Mouse (Mus musculus): ENCODE measurements at regions not wholly inside any gene's neighbourhood (a gene's known extent, or its start where the extent isn't known, plus 50 kb on each side); places are given as distances from the start of the nearest gene placed in this dataset.

DNA sequence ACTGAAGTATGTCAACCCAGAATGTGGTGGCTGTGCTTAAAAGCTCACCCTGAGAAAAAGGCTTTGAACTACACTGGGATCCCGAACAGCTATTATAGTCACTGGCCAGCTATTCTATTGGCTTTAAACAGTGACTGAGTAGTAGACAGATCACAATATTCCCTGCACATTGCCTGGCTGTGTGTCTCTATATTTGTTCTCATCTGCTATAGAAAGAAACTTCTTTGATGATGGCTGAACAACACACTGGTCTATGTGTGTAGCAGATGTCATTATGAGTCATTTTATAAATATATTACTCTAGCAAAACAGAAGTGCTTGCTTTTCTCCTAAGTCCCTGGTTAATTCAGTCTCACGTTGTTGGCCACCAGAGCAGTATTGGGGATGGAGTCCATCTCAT, 152.1 kb upstream of the Slco6d1 start:
- no peak for DNase-seq (ENCODE audit: low spot score)

DNA sequence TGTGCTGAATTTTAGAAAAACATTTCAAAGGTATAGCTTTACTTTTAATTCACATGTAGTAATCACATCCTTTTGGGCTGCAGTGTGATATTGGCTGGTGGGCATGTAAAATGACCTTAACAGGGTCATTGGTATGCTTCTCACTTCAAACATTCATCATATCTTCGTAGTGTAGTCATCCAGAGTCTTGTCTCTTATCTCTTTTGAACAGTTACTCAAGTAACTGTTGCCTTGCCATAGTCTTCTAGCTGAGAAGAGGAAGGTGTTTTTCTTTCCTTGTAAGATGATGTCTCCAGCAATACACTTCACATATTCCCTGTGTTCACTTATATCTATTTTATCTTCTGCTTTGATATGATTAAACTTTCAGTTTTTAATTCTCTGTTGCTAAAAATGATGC, 150.7 kb upstream of the Slco6d1 start:
- DNase-seq (ENCODE audit: low spot score), result no peak

DNA sequence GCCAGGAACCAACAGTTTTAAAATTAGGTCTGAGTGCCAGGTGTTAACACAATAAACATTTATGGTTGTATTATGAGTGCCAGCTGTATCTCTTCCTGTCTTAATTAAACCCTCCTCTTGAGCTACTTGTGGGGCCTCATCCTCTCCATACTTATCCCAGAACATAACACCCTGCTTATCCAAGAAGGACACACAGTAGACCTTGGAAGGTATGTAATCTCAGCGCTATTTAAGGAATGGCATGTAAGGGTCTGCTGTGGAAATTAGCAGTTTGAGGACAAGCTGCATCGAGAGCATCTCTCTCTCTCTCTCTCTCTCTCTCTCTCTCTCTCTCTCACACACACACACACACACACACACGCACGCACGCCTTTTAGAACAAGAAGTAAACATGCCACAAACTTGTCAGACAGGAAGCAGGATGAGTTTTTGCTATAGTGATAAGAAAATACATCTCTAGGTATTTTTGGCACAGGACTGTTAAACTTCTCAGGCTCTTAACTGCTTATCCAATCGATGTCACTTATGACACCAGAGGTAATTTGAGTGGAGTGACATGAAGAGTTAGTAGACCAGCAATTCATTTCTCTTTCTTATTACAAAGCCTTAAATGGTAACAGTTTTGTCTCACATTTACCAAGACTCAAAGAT, 146.8 kb upstream of the Slco6d1 start:
- no peak for DNase-seq (ENCODE audit: low spot score)

DNA sequence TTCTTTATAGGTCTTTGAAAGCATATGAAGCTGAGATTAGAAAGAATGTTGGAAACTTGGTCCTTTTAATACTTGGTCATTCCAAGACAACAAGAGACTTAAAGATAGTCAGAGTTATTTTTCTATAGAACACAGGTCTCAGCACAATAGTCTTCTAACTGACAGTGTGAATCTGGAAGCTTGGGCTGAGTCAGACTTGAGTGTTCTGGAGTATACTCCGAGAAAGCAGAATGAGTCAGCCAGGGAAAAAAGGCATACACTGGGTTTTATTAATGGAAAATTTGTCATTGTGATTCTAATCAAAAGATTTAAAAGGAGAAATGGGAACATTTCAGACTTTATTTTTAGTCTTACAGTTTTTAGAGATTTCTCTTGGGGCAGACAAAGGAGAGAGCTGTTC, 145.4 kb upstream of the Slco6d1 start:
- DNase-seq (ENCODE audit: low spot score), result no peak

DNA sequence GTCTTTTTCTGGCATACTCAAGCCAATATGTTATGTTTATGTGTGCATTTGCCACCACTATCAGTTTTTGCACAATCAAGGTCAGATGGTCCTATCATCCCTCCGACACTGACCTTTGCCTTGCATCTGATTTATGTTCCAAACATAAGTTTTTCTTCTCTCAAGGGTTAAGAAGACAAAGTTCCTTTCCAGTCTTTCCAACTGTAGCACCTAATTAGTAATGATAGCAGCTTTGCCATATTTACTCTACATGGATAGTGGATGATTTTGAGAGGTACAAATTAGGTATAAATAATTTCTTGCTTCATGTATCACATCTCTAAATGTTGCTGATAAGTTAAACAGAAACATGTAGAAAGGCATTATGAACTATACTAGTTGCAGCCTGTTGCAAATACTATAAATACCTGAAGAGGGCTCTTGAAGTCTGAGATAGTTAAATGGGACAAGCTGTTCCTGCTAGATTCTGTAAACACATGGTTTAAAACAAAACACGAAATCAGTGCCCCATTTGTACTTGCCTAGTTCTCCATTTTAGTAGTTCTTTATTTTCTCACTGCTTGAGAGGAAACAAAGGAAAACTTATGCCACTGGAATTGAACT, 141.4 kb upstream of the Slco6d1 start:
- peak; percentile 8 for DNase-seq (ENCODE audit: low spot score)

GRCm38 (mm10) chr1:98280263-98281052, 140.5 kb upstream of the Slco6d1 start:
- DNase-seq (ENCODE audit: low spot score), result no peak

DNA sequence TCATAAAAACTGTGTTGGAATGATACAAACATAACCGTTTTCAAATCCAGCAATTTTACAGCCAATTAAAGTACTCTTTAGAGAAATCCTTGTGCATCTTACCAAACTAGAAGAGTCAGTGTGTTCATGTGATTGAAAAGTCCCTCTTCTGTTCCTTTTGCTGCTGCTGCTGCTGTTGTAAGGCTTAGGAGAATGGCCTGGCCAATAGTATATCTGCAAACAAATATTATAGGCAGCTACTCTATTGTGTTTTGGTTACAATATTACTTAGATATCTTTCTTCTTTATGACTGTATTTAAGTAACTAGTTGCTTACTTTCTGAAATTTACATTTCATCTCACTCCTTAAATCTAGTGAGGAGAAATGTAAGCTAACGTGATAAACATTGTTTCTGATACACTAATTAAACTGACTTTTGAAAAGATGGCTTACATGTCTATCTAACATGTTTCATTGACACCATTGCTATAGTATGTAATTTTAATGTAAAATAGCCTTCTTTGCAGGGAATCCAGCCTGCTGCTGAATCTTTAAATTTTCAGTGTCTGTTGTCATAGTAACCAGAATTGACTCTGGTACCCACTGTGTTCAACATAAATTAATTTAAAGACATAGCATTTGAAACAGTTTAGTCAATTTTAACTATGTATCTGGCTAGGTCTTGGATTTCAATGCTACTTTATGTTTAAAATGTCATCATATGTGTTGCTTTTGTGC, 139.7 kb upstream of the Slco6d1 start:
- DNase-seq (ENCODE audit: low spot score), result no peak

DNA sequence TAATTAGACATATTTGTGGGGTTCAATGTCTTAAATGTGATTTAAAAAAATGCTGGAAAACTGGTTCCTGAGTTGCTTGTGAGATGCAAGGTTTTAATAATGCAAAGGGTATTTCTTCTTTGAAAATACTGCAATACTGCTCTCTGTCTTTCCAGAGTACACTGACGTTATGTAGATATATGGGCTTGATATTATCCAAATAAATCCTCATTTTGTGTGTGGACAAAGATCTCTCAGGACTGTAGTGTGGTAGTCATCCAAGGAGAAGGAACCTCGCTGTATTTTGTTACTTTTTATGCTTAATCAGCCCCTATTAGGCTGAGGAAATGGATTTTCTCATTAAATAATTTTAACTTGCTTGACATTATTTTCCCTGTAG, 139.2 kb upstream of the Slco6d1 start:
- DNase-seq (ENCODE audit: low spot score), result no peak

DNA sequence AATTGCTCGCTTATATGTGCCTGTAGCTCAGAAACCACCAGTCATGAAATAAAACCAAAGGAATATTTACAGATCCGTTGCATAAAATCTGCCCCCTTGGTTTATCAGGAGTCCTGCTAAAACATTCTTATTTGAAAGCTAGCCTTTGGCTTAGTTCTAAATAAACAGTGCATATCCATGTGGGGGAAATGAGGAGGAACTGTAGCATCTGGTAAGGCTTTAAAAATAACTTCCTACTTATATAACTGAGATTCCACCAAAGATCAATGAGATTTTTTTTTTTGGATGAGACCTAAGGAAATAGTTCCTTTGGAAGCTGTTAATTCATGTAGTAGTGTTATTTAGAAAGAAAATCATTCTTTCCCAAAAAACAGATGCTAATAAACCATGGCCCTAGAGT, 117.8 kb upstream of the Slco6d1 start:
- no peak for DNase-seq (ENCODE audit: low spot score)

DNA sequence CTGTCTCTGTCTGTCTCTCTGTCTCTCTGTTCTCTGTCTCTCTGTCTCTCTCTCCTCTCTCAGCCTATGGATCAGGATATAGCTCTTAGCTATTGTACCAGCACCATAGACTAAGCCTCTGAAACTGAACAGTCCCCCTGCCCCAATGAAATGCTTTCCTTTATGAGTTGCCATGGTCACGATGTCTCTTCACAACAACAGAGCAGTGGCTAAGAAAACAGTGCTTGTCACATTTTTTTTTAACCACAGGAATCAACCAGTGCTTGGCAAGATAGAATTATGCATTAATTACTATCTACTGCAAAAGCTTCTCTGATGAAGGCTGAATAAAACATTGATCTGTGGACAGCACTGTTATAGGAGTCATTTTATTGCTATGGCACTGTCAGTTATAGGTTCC, 114.6 kb upstream of the Slco6d1 start:
- DNase-seq (ENCODE audit: low spot score), result no peak

GRCm38 (mm10) chr1:98307519-98307918, 113.4 kb upstream of the Slco6d1 start:
- no peak for DNase-seq (ENCODE audit: low spot score)

DNA sequence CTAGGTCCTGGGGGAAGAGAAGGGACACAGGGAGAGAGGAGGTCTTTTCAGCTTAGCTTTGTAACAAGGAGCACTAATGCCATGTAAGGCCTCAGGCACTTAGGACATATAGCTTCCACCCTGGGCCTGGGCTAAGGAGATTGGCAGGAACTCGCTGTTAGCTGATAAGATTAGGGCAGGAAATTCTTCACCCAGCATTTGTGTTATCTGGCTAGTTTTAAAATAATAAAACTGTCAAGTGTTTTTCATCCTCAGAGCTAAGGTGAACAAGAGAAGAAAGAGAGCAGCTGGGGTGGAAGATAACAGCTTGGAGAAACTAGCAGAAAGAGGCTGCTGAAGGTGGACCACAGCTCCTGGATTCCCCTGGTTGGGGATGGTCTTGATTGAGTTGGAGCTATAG, 111.0 kb upstream of the Slco6d1 start:
- DNase-seq (ENCODE audit: low spot score), result no peak

GRCm38 (mm10) chr1:98350095-98350549, 70.8 kb upstream of the Slco6d1 start:
- DNase-seq (ENCODE audit: low spot score), result peak; percentile 19

DNA sequence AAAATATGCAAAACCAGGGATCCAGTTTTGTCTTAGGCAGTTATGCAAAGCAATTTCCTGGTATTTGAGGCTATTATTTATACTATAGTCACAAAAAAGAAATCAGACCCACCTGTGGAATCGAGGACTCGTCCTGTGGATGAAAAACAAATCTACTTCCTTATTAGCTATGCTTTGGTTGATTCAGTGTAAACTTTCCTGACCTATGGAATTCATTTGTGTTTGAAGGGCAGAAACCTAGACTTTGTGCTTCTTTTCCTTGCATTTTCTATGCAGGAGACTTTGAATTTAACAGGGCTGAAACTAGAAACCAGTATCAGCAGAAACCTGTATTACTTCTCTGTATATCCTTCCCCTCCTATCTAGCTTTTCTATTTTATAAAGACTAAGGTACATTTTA, 70.2 kb upstream of the Slco6d1 start:
- DNase-seq (ENCODE audit: low spot score), result no peak

- DNase-seq (ENCODE audit: low spot score), result no peak
Measured at GRCm38 (mm10) chr1:98351530-98351929, 69.4 kb upstream of the Slco6d1 start.
